Mouse (Mus musculus) hindbrain, postnatal 0 days (tissue): ENCODE measurements around the gene Prkn. TPM values are rescaled to one million over a fixed set of nuclear protein-coding genes. Genes with fewer than 3 reads are reported as not detected.

ENCODE experiments used
- ATAC-seq: fragments of 200-750 bp; cut with Nextera tagmentation; 2 replicates; pipeline ENCODE4 v1.8.0; 2017; ENCODE audit warnings: mild to moderate bottlenecking, moderate TSS enrichment, moderate library complexity
- DNase-seq: peaks from one replicate; pipeline ENCODE4 v3.0.0-alpha.2; 2015; ENCODE audit warnings: low spot score
- H3K27ac ChIP-seq: fragments of 300-500 bp; sonication (generic); 2 replicates; pipeline ENCODE4 v1.5.1; 2014; ENCODE audit warnings: mild to moderate bottlenecking
- H3K27me3 ChIP-seq: fragments of 300-500 bp; sonication (generic); 2 replicates; pipeline ENCODE4 v1.6.1; 2014; ENCODE audit warnings: low read length, mixed read lengths; ENCODE audit not compliant: insufficient read depth
- H3K36me3 ChIP-seq: fragments of 300-500 bp; sonication (generic); 2 replicates; pipeline ENCODE4 v1.6.1; 2014; ENCODE audit warnings: low read length, mixed read lengths; ENCODE audit not compliant: insufficient read depth
- H3K4me1 ChIP-seq: fragments of 300-500 bp; sonication (generic); 2 replicates; pipeline ENCODE4 v1.6.1; 2014; ENCODE audit warnings: antibody characterized with exemption, low read length, mixed read lengths; ENCODE audit not compliant: insufficient read depth
- H3K4me2 ChIP-seq: fragments of 300-500 bp; sonication (generic); 2 replicates; pipeline ENCODE4 v1.6.1; 2014; ENCODE audit warnings: low read depth, mild to moderate bottlenecking, low read length, moderate library complexity, mixed read lengths
- H3K4me3 ChIP-seq: fragments of 300-500 bp; sonication (generic); 2 replicates; pipeline ENCODE4 v1.5.1; 2014; ENCODE audit warnings: low read length
- H3K9ac ChIP-seq: fragments of 300-500 bp; sonication (generic); replicated peaks from 2 replicates; pipeline ENCODE4 v1.6.1; 2014; ENCODE audit warnings: mild to moderate bottlenecking, low read length, moderate library complexity, mixed read lengths
- H3K9me3 ChIP-seq: fragments of 300-500 bp; sonication (generic); 2 replicates; pipeline ENCODE4 v1.6.1; 2016; ENCODE audit warnings: low read length, mixed read lengths
- CTCF ChIP-seq: IDR thresholded peaks from 2 replicates; pipeline ENCODE4 v1.5.1; 2016; ENCODE audit warnings: antibody characterized with exemption, control low read depth, low read depth
- WGBS: fragments of 180-500 bp; shearing (Covaris S2); extraction: QIAGEN DNeasy Blood & Tissue Kit; methylation state at CpG from one replicate; pipeline ENCODE4 v1.1.7; 2014; 5-methylcytosine and 5-hydroxymethylcytosine counted together
- polyA plus RNA-seq: library from polyadenylated mRNA; unstranded; fragments of >200 nt; fragmentation: Nextera tagmentation; extraction: Ambion mirVana; gene quantifications from 2 replicates; pipeline ENCODE4 v1.2.1, GENCODE M21; 2015
- total RNA-seq: library from RNA; depleted of rRNA; stranded (reverse); fragments of >200 nt; gene quantifications from 2 replicates; pipeline ENCODE4 v1.2.3, GENCODE M21; 2014

The Prkn gene
- total and polyA plus RNA-seq, 2 experiments from 2014 or later = 9.3 to 10.7 TPM

- ATAC-seq (no peak), DNase-seq (no peak)
- no peak for TF ChIP-seq CTCF
- Histone ChIP-seq H3K27ac (no peak overlapping the region), H3K4me1 (no peaks in the 10 kb centered on the region), H3K9me3 (no peaks in the 10 kb centered on the region), H3K36me3 (no peaks in the 10 kb centered on the region), H3K4me3 (no peak overlapping the region), H3K27me3 (no peaks in the 10 kb centered on the region), H3K9ac (no peak overlapping the region), H3K4me2 (no peak overlapping the region)
- WGBS = 84% methylated on average over 10 of the region's 10 CpGs
Observed at GRCm38 (mm10) chr17:11854571-11854970, 1014.4 kb downstream of the Prkn start.

- 80% methylated on average over 7 of the region's 7 CpGs for WGBS
- TF ChIP-seq CTCF = no peak
- Histone ChIP-seq H3K4me2 (no peak overlapping the region), H3K9me3 (no peaks in the 10 kb centered on the region), H3K27me3 (no peaks in the 10 kb centered on the region), H3K9ac (no peak overlapping the region), H3K36me3 (no peaks in the 10 kb centered on the region), H3K4me3 (no peak overlapping the region), H3K27ac (no peak overlapping the region), H3K4me1 (no peaks in the 10 kb centered on the region)
- no peak for DNase-seq
- no peak for ATAC-seq
Observed at GRCm38 (mm10) chr17:11858772-11859405, 1018.7 kb downstream of the Prkn start.

GRCm38 (mm10) chr17:11861178-11861577 lies 1021.0 kb downstream of the Prkn start:
- no peak overlapping the region for H3K4me3 ChIP-seq
- no peaks in the 10 kb centered on the region for H3K4me1 ChIP-seq
- TF ChIP-seq CTCF = no peak
- 87% methylated on average over 6 of the region's 6 CpGs for WGBS
- no peaks in the 10 kb centered on the region for H3K27me3 ChIP-seq
- H3K4me2 ChIP-seq = no peak overlapping the region
- no peak for ATAC-seq
- no peaks in the 10 kb centered on the region for H3K36me3 ChIP-seq
- no peaks in the 10 kb centered on the region for H3K9me3 ChIP-seq
- no peak for DNase-seq
- H3K9ac ChIP-seq = no peak overlapping the region
- no peak overlapping the region for H3K27ac ChIP-seq

GRCm38 (mm10) chr17:11862360-11862759 lies 1022.2 kb downstream of the Prkn start:
- Histone ChIP-seq H3K9ac (no peak overlapping the region), H3K36me3 (no peaks in the 10 kb centered on the region), H3K4me3 (no peak overlapping the region), H3K27ac (no peak overlapping the region), H3K9me3 (no peaks in the 10 kb centered on the region), H3K4me1 (no peaks in the 10 kb centered on the region), H3K27me3 (no peaks in the 10 kb centered on the region), H3K4me2 (no peak overlapping the region)
- WGBS = 89% methylated on average over 2 of the region's 2 CpGs
- TF ChIP-seq CTCF = no peak
- DNase-seq (no peak), ATAC-seq (no peak)

- TF ChIP-seq CTCF = no peak
- H3K27me3 ChIP-seq = no peaks in the 10 kb centered on the region
- H3K27ac ChIP-seq = no peak overlapping the region
- WGBS = 88% methylated on average over 11 of the region's 11 CpGs
- ATAC-seq (no peak), DNase-seq (no peak)
- H3K4me1 ChIP-seq = no peaks in the 10 kb centered on the region
- H3K4me3 ChIP-seq = no peak overlapping the region
- H3K9ac ChIP-seq = no peak overlapping the region
- no peaks in the 10 kb centered on the region for H3K36me3 ChIP-seq
- no peak overlapping the region for H3K4me2 ChIP-seq
- no peaks in the 10 kb centered on the region for H3K9me3 ChIP-seq
Observed at GRCm38 (mm10) chr17:11863017-11863416, 1022.8 kb downstream of the Prkn start.

- DNase-seq (no peak), ATAC-seq (no peak)
- Histone ChIP-seq H3K4me3 (no peak overlapping the region), H3K9me3 (no peaks in the 10 kb centered on the region), H3K36me3 (no peaks in the 10 kb centered on the region), H3K27me3 (no peaks in the 10 kb centered on the region), H3K4me1 (no peaks in the 10 kb centered on the region), H3K4me2 (no peak overlapping the region), H3K27ac (no peak overlapping the region), H3K9ac (no peak overlapping the region)
- no peak for TF ChIP-seq CTCF
- WGBS = 76% methylated on average over 3 of the region's 3 CpGs
Observed at GRCm38 (mm10) chr17:11866231-11866630, 1026.0 kb downstream of the Prkn start.

- Histone ChIP-seq H3K9me3 (no peaks in the 10 kb centered on the region), H3K4me1 (no peaks in the 10 kb centered on the region), H3K27ac (no peak overlapping the region), H3K4me2 (no peak overlapping the region), H3K36me3 (no peaks in the 10 kb centered on the region), H3K9ac (no peak overlapping the region), H3K4me3 (no peak overlapping the region), H3K27me3 (no peaks in the 10 kb centered on the region)
- DNase-seq (no peak), ATAC-seq (no peak)
- 78% methylated on average over 13 of the region's 13 CpGs for WGBS
- TF ChIP-seq CTCF = no peak
Observed at GRCm38 (mm10) chr17:11867334-11868095, 1027.3 kb downstream of the Prkn start.
